Mouse (Mus musculus) spleen, postnatal 10 days (tissue): ENCODE measurements around the gene Lrpprc.
"Not testable (repeated sequence)": the region's sequence is repeated elsewhere in the genome, so short reads cannot be mapped to it uniquely, and the experiment has no call there.

ENCODE experiments used
- DNase-seq, 2 experiments: peaks; one replicate each; pipeline ENCODE4 v3.0.0; 2021 to 2022; ENCODE audit warnings: low spot score in 2 of 2

The Lrpprc gene

GRCm38 (mm10) chr17:84790447-84791098 is at the start of gene Lrpprc:
Lrpprc (minus strand) TSS chr17:84790789.
- DNase-seq: peak; percentile 96 to 97

GRCm38 (mm10) chr17:84837780-84838179 is 47.2 kb upstream of the Lrpprc start:
- DNase-seq: peak; percentile 38 to 66

GRCm38 (mm10) chr17:84835249-84835648 is 44.7 kb upstream of the Lrpprc start:
- no peak for DNase-seq

- no peak for DNase-seq
Measured at GRCm38 (mm10) chr17:84832346-84832745, 41.8 kb upstream of the Lrpprc start.

- DNase-seq: no peak
Measured at GRCm38 (mm10) chr17:84828301-84828700, 37.7 kb upstream of the Lrpprc start.

GRCm38 (mm10) chr17:84820603-84821002 is 30.0 kb upstream of the Lrpprc start:
- DNase-seq: peak in 1 of 2 experiments; percentile 42

- no peak for DNase-seq
Measured at GRCm38 (mm10) chr17:84818390-84818789, 27.8 kb upstream of the Lrpprc start.

- no peak for DNase-seq
Measured at GRCm38 (mm10) chr17:84816014-84816461, 25.4 kb upstream of the Lrpprc start.

- no peak for DNase-seq
Measured at GRCm38 (mm10) chr17:84814905-84815304, 24.3 kb upstream of the Lrpprc start.

GRCm38 (mm10) chr17:84814192-84814591 is 23.6 kb upstream of the Lrpprc start:
- DNase-seq: not testable (repeated sequence)

- DNase-seq: no peak
Measured at GRCm38 (mm10) chr17:84792006-84792405, 1.4 kb upstream of the Lrpprc start.

- DNase-seq: peak in 1 of 2 experiments; percentile 25
Measured at GRCm38 (mm10) chr17:84791156-84791555, 567 bp upstream of the Lrpprc start.

GRCm38 (mm10) chr17:84790043-84790442 is 546 bp downstream of the Lrpprc start:
- DNase-seq: peak in 1 of 2 experiments; percentile 50

- no peak for DNase-seq
Measured at GRCm38 (mm10) chr17:84788376-84789125, 2.0 kb downstream of the Lrpprc start.

- DNase-seq: no peak
Measured at GRCm38 (mm10) chr17:84787477-84787876, 3.1 kb downstream of the Lrpprc start.

GRCm38 (mm10) chr17:84786911-84787310 is 3.7 kb downstream of the Lrpprc start:
- DNase-seq: no peak

- no peak for DNase-seq
Measured at GRCm38 (mm10) chr17:84785176-84785575, 5.4 kb downstream of the Lrpprc start.

GRCm38 (mm10) chr17:84783491-84783890 is 7.1 kb downstream of the Lrpprc start:
- no peak for DNase-seq

- no peak for DNase-seq
Measured at GRCm38 (mm10) chr17:84780321-84780720, 10.3 kb downstream of the Lrpprc start.

- no peak for DNase-seq
Measured at GRCm38 (mm10) chr17:84778477-84778978, 12.1 kb downstream of the Lrpprc start.

GRCm38 (mm10) chr17:84776362-84777000 is 14.1 kb downstream of the Lrpprc start:
- peak; percentile 47 to 50 for DNase-seq

GRCm38 (mm10) chr17:84775291-84775690 is 15.3 kb downstream of the Lrpprc start:
- DNase-seq: no peak
